Mouse (Mus musculus) bone marrow macrophage, adult 2 months (primary cell): ENCODE measurements at regions not wholly inside any gene's neighbourhood (a gene's known extent, or its start where the extent isn't known, plus 50 kb on each side); places are given as distances from the start of the nearest gene placed in this dataset.

ENCODE experiments used
- CTCF ChIP-seq: IDR thresholded peaks from 2 replicates; pipeline ENCODE4 v1.5.1; 2012; ENCODE audit warnings: low read depth, mild to moderate bottlenecking, low read length, moderate library complexity
- POLR2A ChIP-seq: IDR thresholded peaks from 2 replicates; pipeline ENCODE4 v1.6.1; 2012; ENCODE audit warnings: mild to moderate bottlenecking, low read depth, low read length, borderline replicate concordance

DNA sequence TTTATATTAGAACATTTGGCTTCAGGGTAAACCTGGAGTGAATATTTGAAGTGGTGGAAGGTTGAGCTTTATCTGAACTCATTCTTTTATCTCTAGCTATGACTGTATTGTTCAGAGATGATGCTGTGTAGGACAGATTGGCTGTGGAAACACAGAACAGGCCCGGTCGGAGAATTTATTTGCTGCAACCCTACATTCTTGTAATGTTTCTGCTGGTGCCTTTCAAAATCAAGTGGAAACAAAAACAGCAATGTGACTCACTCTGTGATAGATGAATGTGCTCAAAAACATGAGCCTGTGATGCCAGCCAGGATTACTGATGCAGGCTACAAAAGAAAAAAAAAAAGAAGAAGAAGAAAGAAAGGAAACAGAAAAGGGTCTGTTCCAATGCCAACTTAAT is 928.3 kb downstream of the Efnb2 start:
- TF ChIP-seq CTCF (no peak), POLR2A (no peak)
